Mouse (Mus musculus) embryo, embryonic 11 days (tissue): Measurements from ENCODE around the gene Gm17535.
"Not testable (repeated sequence)": the region's sequence is repeated elsewhere in the genome, so short reads cannot be mapped to it uniquely, and the experiment has no call there.

Source experiments
- DNase-seq: peaks from one replicate; pipeline ENCODE4 v3.0.0-alpha.2; 2015

The Gm17535 gene

DNA sequence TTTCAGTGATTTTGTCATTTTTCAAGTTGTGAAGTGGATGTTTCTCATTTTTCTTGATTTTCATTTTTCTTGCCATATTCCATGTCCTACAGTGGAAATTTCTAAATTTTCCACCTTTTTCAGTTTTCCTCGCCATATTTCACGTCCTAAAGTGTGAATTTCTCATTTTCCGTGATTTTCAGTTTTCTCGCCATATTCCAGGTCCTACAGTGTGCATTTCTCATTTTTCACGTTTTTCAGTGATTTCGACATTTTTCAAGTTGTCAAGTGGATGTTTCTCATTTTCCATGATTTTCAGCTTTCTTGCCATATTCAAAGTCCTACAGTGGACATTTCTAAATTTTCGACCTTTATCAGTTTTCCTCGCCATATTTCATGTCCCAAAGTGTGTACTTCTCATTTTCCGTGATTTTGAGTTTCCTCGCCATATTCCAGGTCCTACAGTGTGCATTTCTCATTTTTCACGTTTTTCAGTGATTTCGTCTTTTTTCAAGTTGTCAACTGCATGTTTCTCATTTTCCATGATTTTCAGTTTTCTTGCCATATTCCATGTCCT, 9.4 kb upstream of the Gm17535 start, which contains the start of gene Gm10717:
Gene Gm10717 (plus strand): TSS at position 506 of the 556 bp plus-strand sequence.
- not testable (repeated sequence) for DNase-seq

DNA sequence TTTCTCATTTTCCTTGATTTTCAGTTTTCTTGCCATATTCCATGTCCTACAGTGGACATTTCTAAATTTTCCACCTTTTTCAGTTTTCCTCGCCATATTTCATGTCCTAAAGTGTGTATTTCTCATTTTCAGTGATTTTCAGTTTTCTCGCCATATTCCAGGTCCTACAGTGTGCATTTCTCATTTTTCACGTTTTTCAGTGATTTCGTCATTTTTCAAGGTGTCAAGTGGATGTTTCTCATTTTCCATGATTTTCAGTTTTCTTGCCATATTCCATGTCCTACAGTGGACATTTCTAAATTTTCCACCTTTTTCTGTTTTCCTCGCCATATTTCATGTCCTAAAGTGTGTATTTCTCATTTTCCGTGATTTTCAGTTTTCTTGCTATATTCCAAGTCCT, 8.7 kb upstream of the Gm17535 start:
- DNase-seq: not testable (repeated sequence)

DNA sequence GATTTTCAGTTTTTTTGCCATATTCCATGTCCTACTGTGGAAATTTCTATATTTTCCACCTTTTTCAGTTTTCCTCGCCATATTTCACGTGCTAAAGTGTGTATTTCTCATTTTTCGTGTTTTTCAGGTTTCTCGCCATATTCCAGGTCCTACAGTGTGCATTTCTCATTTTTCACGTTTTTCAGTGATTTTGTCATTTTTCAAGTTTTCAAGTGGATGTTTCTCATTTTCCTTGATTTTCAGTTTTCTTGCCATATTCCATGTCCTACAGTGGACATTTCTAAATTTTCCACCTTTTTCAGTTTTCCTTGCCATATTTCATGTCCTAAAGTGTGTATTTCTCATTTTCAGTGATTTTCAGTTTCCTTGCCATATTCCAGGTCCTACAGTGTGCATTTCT, 8.3 kb upstream of the Gm17535 start:
- DNase-seq: not testable (repeated sequence)

DNA sequence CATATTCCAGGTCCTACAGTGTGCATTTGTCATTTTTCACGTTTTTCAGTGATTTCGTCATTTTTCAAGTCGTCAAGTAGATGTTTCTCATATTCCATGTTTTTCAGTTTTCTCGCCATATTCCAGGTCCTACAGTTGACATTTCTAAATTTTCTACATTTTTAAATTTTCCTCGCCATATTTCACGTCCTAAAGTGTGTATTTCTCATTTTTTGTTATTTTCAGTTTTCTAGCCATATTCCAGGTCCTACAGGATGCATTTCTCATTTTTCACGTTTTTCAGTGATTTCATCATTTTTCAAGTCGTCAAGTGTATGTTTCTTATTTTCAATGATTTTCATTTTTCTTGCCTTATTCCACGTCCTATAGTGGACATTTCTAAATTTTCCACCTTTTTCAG, 7.7 kb upstream of the Gm17535 start:
- DNase-seq: not testable (repeated sequence)

DNA sequence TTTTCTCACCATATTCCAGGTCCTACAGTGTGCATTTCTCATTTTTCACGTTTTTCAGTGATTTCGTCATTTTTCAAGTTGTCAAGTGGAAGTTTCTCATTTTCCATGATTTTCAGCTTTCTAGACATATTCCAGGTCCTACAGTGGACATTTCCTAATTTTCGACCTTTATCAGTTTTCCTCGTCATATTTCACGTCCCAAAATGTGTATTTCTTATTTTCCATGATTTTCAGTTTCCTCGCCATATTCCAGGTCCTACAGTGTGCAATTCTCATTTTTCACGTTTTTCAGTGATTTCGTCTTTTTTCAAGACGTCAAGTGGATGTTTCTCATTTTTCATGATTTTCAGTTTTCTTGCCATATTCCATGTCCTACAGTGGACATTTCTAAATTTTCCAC, 7.2 kb upstream of the Gm17535 start:
- peak; percentile 49 for DNase-seq

DNA sequence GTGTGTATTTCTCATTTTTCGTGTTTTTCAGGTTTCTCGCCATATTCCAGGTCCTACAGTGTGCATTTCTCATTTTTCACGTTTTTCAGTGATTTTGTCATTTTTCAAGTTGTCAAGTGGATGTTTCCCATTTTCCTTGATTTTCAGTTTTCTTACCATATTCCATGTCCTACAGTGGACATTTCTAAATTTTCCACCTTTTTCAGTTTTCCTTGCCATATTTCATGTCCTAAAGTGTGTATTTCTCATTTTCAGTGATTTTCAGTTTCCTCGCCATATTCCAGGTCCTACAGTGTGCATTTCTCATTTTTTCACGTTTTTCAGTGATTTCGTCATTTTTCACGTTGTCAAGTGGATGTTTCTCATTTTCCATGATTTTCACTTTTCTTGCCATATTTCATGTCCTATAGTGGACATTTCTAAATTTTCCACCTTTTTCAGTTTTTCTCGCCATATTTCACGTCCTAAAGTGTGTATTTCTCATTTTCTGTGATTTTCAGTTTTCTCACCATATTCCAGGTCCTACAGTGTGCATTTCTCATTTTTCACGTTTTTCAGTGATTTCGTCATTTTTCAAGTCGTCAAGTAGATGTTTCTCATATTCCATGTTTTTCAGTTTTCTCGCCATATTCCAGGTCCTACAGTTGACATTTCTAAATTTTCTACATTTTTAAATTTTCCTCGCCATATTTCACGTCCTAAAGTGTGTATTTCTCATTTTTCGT, 5.0 kb upstream of the Gm17535 start:
- not testable (repeated sequence) for DNase-seq

DNA sequence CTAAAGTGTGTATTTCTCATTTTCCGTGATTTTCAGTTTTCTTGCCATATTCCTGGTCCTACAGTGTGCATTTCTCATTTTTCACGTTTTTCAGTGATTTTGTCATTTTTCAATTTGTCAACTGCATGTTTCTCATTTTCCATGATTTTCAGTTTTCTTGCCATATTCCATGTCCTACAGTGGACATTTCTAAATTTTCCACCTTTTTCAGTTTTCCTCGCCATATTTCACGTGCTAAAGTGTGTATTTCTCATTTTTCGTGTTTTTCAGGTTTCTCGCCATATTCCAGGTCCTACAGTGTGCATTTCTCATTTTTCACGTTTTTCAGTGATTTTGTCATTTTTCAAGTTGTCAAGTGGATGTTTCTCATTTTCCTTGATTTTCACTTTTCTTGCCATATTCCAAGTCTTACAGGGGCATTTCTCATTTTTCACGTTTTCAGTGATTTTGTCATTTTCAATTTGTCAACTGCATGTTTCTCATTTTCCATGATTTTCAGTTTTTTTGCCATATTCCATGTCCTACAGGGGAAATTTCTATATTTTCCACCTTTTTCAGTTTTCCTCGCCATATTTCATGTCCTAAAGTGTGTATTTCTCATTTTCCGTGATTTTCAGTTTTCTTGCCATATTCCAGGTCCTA, 3.6 kb upstream of the Gm17535 start:
- peak; percentile 80 for DNase-seq

DNA sequence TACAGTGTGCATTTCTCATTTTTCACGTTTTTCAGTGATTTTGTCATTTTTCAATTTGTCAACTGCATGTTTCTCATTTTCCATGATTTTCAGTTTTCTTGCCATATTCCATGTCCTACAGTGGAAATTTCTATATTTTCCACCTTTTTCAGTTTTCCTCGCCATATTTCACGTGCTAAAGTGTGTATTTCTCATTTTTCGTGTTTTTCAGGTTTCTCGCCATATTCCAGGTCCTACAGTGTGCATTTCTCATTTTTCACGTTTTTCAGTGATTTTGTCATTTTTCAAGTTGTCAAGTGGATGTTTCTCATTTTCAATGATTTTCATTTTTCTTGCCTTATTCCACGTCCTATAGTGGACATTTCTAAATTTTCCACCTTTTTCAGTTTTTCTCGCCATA, 2.2 kb downstream of the Gm17535 start, which contains the start of gene Gm10715:
Gene Gm10715 (plus strand): TSS at position 301 of the 400 bp plus-strand sequence.
- not testable (repeated sequence) for DNase-seq

DNA sequence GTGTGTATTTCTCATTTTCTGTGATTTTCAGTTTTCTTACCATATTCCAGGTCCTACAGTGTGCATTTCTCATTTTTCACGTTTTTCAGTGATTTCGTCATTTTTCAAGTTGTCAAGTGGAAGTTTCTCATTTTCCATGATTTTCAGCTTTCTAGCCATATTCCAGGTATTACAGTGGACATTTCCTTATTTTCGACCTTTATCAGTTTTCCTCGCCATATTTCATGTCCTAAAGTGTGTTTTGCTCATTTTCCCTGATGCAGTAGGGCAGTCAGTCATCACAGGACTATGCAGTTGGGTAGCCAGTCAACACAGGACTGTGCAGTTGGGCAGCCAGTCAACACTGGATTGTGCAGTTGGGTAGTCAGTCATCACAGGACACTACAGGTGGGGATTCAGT, 3.8 kb downstream of the Gm17535 start:
- DNase-seq: peak; percentile 1
